Mouse (Mus musculus) limb, embryonic 12.5 days (tissue): ENCODE measurements around the gene Hoxb6. TPM values are rescaled to one million over a fixed set of nuclear protein-coding genes. Genes with fewer than 3 reads are reported as not detected.

Source experiments
- ATAC-seq: fragments of 200-750 bp; cut with Nextera tagmentation; 2 replicates; pipeline ENCODE4 v1.8.0; 2017; ENCODE audit warnings: low read depth, moderate TSS enrichment; ENCODE audit not compliant: insufficient number of reproducible peaks, insufficient read depth, low FRiP score, low TSS enrichment
- H3K27ac ChIP-seq: fragments of 300-500 bp; sonication (generic); 2 replicates; pipeline ENCODE4 v1.5.1; 2016; ENCODE audit warnings: mild to moderate bottlenecking, moderate library complexity
- H3K27me3 ChIP-seq: fragments of 300-500 bp; sonication (generic); 2 replicates; pipeline ENCODE4 v1.6.1; 2016; ENCODE audit warnings: mild to moderate bottlenecking, moderate library complexity
- H3K36me3 ChIP-seq: fragments of 300-500 bp; sonication (generic); 2 replicates; pipeline ENCODE4 v1.6.1; 2016; ENCODE audit warnings: mild to moderate bottlenecking, moderate library complexity
- H3K4me1 ChIP-seq: fragments of 300-500 bp; sonication (generic); replicated peaks from 2 replicates; pipeline ENCODE4 v1.6.1; 2016
- H3K4me2 ChIP-seq: fragments of 300-500 bp; sonication (generic); 2 replicates; pipeline ENCODE4 v1.6.1; 2016; ENCODE audit warnings: mild to moderate bottlenecking, moderate library complexity
- H3K4me3 ChIP-seq: fragments of 300-500 bp; sonication (generic); replicated peaks from 2 replicates; pipeline ENCODE4 v1.5.1; 2016; ENCODE audit warnings: mild to moderate bottlenecking
- H3K9ac ChIP-seq: fragments of 300-500 bp; sonication (generic); replicated peaks from 2 replicates; pipeline ENCODE4 v1.6.1; 2016; ENCODE audit warnings: mild to moderate bottlenecking, moderate library complexity
- H3K9me3 ChIP-seq: fragments of 300-500 bp; sonication (generic); 2 replicates; pipeline ENCODE4 v1.6.1; 2016; ENCODE audit warnings: mild to moderate bottlenecking, moderate library complexity
- WGBS: fragments of 180-500 bp; shearing (Covaris S2); methylation state at CpG from one replicate; pipeline ENCODE4 v1.1.7; 2016; 5-methylcytosine and 5-hydroxymethylcytosine counted together
- polyA plus RNA-seq: library from polyadenylated mRNA; unstranded; fragments of >200 nt; fragmentation: Nextera tagmentation; extraction: Ambion mirVana; gene quantifications from 2 replicates; pipeline ENCODE4 v1.2.1, GENCODE M21; 2016

Gene Hoxb6
- 1.0 and 1.1 TPM in 2 replicates for polyA plus RNA-seq

DNA sequence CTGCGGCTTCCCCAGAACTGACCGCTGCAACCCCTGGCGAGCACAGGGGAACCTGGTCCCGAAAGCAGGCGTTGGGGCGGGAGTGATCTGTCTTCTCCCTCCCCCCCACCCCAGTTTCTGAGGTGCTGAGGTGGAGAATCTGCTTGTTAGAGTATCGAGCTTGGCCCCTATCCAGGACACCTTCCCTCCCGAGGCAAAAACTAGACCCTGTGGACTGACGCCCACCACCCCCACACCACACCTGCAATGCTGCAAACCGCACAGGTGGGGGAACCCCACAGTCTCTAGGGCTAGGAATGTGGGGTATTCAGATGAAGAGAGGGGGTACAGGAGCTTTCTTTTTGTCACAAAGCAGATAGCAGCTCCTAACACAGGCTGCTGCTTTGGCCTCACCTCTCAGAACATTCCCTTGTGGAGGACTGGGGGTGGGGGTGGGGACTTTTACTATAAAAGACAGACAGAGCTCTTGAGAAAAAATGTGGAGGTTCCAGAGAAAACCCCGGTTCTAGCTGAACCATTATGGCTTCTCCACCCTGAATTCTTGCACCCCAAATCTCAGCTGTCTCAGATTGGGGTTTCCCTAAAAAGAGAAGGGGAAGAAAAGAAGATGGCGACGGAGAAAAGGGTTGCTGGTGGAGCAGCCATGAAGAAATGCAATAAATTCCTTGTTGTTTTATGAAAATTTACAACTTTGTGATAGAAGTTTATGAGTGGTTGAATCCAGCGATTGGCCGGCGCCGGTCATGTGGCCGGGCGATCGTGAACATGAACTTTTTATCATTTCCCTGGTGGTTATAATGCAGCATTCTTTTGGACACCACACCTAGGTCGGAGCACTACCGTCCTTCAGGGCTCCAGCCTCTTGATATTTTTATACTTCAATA, at the start of gene Hoxb6:
Hoxb6 (plus strand) TSS at position 796 of the 884 bp plus-strand sequence.
- Histone ChIP-seq H3K36me3 (no peaks in the 10 kb centered on the region), H3K9me3 (no peaks in the 10 kb centered on the region), H3K4me2 (peak within 1 kb of the TSS; percentile 42), H3K9ac (no peak within 1 kb of the TSS), H3K27ac (no peak within 1 kb of the TSS), H3K4me1 (peaks cover 8% of the 10 kb centered on the region; the same call in 1 of the 2 replicates), H3K4me3 (peak within 1 kb of the TSS; percentile 19), H3K27me3 (peaks cover 96% of the 10 kb centered on the region)
- 3% methylated on average over 22 of the region's 22 CpGs for WGBS
- no peak for ATAC-seq

DNA sequence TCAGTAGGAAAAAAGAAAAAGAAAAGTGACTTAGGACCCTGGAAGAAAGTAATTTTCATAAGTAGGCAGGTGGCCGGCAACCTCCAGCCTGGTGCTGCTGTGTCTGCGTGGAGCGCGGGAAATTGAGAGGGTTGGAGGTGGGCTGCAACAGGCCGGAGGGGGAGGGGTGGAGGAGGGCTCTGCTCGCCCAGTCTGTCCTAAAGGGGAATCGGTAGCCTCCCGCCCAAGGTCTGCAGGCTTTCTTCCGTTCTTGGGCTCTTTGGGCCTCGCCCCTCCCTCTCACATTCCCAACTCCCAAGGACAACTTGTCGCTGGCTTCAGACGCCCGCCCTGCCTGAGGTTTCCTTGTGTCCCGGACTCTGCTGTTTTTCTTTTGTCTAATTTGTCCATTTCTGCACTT, 41.4 kb upstream of the Hoxb6 start:
- Histone ChIP-seq H3K9me3 (no peaks in the 10 kb centered on the region), H3K4me3 (peak overlapping the region; percentile 39), H3K9ac (peak overlapping the region; percentile 18; the same call in 1 of the 2 replicates), H3K27me3 (peaks cover 76% of the 10 kb centered on the region), H3K4me2 (peak overlapping the region; percentile 53), H3K36me3 (no peaks in the 10 kb centered on the region), H3K27ac (no peak overlapping the region), H3K4me1 (peaks cover 26% of the 10 kb centered on the region)
- WGBS, result 1% methylated on average over 14 of the region's 14 CpGs
- ATAC-seq, result peak; percentile 59; the same call in 1 of the 2 replicates

DNA sequence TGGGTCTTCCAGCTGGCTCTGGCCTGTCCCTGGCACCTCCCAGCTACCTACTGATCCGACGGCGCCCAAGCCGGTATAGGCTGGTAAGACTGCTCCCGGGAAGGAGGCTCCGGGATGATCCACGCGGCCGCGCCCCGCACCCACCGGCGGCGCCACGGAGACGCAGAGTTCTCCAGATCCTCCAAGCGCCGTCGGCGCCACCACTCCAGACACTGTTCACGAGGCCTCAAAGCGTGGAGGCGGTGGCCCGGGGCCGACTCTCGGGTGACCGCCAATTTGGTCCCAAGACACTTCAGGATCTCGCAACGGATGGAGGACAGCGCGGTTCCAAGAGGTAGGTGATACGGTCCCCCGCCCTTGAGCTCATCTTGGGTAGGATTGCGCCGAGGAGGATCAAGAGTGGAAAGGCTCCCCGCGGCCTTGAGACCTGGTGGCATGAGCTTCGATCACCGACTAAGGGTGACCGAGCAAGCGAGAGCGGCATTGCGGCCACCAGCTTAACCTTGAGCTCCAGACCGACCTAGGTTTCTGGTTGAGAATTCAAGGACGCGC, 40.7 kb upstream of the Hoxb6 start:
- peak overlapping the region; percentile 48 for H3K9ac ChIP-seq
- no peaks in the 10 kb centered on the region for H3K36me3 ChIP-seq
- peak overlapping the region; percentile 59; the same call in 1 of the 2 replicates for H3K27ac ChIP-seq
- no peaks in the 10 kb centered on the region for H3K9me3 ChIP-seq
- H3K4me2 ChIP-seq, result peak overlapping the region; percentile 53
- no peak for ATAC-seq
- peaks cover 82% of the 10 kb centered on the region for H3K27me3 ChIP-seq
- peak overlapping the region; percentile 39 for H3K4me3 ChIP-seq
- WGBS, result under 1% methylated on average over 46 of the region's 46 CpGs
- H3K4me1 ChIP-seq, result peaks cover 26% of the 10 kb centered on the region

DNA sequence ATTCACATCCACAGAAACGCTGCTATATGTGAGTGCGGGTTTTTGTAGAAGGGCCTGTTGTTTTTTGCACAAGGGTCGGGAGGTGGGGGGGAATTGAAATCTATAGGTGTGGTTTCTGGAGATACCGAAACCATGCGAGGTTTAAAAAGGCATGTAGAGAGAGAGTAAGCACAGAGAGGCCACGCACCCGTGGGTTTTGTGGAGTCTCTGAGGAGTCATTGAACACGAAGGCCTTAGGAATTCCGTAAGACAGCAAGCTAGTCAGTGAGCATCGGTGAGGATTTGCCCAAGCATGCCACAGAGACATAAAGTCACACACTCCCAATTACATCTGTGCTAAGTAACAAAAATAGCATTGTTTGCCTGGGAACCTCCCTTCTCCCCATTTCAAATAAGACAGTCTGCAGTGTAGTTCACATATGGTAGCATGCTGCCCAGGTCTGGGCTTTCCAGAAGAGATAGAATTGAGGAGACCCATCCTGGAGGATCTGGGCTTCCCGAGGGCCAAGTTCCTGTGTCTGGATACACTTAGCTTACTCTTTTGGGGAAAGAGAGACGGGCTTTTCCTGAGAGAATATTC, 39.6 kb upstream of the Hoxb6 start:
- Histone ChIP-seq H3K4me1 (peaks cover 26% of the 10 kb centered on the region), H3K36me3 (no peaks in the 10 kb centered on the region), H3K27me3 (peaks cover 90% of the 10 kb centered on the region), H3K27ac (no peak overlapping the region), H3K9ac (no peak overlapping the region), H3K4me2 (peak overlapping the region; percentile 53), H3K4me3 (peak overlapping the region; percentile 39), H3K9me3 (no peaks in the 10 kb centered on the region)
- WGBS, result 3% methylated on average over 12 of the region's 12 CpGs
- no peak for ATAC-seq

DNA sequence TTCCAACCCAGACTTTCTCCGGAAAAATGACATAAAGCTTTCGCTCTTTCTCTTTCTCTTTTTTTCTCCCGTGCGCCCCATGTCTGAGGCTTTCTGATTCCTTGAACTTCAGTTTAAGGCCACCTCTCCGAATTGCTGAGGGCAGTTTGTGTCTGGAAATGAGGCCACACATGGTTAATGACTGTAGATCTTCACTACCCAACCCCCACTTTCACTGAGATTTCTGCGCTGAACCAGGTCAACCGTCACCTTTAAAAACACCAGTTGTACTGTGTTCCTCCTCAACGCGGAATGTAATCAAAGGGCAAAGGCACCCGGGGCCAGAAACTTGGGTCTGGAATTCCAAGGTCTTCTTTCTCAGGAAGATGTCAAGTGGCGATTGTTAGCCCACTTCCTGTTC, 38.1 kb upstream of the Hoxb6 start:
- Histone ChIP-seq H3K9ac (no peak overlapping the region), H3K4me1 (peaks cover 31% of the 10 kb centered on the region), H3K4me2 (peak overlapping the region; percentile 53; the same call in 1 of the 2 replicates), H3K27ac (no peak overlapping the region), H3K4me3 (0 out of 2 replicates have a peak overlapping the region, but pooled peaks have one; percentile 0), H3K9me3 (no peaks in the 10 kb centered on the region), H3K36me3 (no peaks in the 10 kb centered on the region), H3K27me3 (peaks cover 99% of the 10 kb centered on the region)
- ATAC-seq, result no peak
- 3% methylated on average over 11 of the region's 11 CpGs for WGBS

DNA sequence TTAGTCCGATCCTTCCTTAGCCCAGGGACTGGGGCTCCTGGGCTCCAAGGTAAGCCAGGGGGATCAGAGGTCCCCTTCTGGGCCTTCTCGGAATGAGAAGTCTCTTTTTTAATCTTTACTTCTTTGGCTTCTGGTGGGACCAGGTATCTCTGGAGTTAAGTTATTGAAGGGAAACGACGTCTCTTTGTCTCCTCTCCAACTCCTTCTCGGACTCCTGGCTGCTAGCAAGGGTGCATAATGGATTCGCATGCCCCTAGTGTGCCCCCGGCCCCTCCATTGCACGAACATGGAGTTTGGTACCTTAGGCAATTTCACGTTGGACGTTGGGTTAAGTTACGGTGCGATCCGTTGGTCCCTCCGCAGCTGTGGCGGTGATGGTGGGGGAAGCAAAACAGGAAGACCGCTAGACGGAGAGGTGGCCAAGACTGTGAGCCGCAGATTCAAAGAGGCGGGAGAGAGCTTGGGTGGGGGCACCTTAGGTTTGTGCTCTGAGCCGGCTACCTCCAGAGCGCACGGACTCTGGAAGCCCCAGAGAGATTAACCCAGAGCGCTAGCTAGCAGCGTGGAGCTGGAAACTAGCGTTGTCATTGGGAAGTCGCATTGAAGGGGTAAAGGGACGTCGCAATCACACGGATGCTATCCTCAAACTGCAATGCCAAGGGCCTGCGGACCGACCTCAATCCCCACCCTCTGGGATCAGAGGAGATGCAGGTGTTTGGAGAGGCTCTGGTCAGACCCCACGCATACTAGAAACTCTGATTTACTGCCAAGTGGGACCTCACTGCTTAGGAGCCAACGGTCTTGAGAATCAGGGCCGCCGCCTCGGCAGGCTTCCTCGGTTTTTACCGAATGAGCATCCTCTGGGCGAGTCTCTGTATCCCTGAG, 36.9 kb upstream of the Hoxb6 start:
- Histone ChIP-seq H3K27ac (no peak overlapping the region), H3K27me3 (peaks cover 100% of the 10 kb centered on the region), H3K36me3 (no peaks in the 10 kb centered on the region), H3K9me3 (no peaks in the 10 kb centered on the region), H3K4me1 (peaks cover 36% of the 10 kb centered on the region), H3K4me2 (peak overlapping the region; percentile 37), H3K4me3 (peak overlapping the region; percentile 21), H3K9ac (no peak overlapping the region)
- ATAC-seq, result no peak
- WGBS, result 3% methylated on average over 39 of the region's 39 CpGs

DNA sequence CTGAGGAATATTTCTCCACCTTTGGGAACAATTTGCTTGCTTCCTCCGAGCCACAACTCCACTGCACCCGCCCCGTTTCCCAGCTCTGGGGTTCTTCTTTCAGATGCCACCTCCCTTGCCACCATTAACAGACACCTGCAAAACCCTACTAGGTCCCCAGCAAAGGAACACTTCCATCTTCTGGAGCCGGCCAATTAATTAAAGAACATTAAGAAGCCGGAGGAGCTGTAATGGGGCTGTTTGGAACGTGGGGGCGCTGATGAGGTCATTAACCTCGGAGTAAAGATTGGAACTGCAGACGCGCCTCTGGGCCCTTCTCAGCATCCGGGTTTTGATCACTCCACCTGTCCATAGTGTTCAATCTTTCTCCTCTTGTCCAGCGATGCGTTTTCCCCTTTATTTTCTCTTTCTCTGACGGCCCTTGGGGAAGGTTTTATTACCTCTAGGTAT, 36.3 kb upstream of the Hoxb6 start:
- WGBS, result 4% methylated on average over 14 of the region's 14 CpGs
- H3K9me3 ChIP-seq, result no peaks in the 10 kb centered on the region
- no peak overlapping the region for H3K27ac ChIP-seq
- peaks cover 100% of the 10 kb centered on the region for H3K27me3 ChIP-seq
- ATAC-seq, result no peak
- peaks cover 36% of the 10 kb centered on the region for H3K4me1 ChIP-seq
- H3K9ac ChIP-seq, result no peak overlapping the region
- H3K4me2 ChIP-seq, result peak overlapping the region; percentile 37; the same call in 1 of the 2 replicates
- H3K36me3 ChIP-seq, result no peaks in the 10 kb centered on the region
- H3K4me3 ChIP-seq, result no peak overlapping the region

DNA sequence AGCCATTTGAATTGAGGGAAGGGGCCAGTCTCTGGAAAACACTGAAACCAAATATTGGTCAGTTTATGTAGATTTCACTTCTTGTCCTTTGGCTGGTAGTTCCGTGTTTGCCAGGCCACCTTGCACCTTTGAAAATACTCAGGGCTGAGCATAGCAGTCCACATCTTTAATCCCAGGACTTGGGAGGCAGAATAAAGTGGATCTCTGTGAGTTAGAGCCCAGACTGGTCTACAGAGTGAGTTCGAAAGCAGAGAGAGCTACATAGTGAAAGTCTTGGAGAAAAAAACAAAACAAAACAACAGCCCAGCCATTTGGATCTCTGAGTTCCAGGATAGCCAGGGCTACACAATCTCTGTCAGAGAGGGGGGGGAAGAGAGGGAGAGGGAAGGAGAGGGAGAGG, 35.1 kb upstream of the Hoxb6 start:
- Histone ChIP-seq H3K9ac (no peak overlapping the region), H3K27ac (no peak overlapping the region), H3K9me3 (no peaks in the 10 kb centered on the region), H3K36me3 (no peaks in the 10 kb centered on the region), H3K4me2 (no peak overlapping the region), H3K4me3 (no peak overlapping the region), H3K27me3 (peaks cover 100% of the 10 kb centered on the region), H3K4me1 (peaks cover 34% of the 10 kb centered on the region)
- ATAC-seq, result no peak
- WGBS, result 39% methylated on average over 2 of the region's 2 CpGs

DNA sequence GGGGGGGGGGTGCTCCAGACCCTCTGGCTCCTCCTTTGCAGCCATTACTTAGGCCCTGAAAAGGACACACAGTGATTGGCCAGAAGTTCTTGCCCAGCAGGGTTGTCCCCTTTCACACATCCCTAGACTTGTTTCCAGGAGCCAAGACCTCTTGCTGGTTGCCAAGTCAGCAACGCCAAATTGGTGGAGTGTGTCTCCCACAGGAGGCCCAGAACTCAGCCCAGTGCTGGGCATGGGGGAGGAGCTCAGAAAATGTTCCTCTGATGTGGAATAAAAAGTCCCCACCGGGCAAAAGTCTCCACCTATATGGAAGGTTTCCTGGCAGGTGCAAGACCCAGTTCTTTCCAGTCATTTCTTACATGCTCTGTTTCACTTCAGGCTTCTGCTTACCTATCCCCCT, 33.2 kb upstream of the Hoxb6 start:
- Histone ChIP-seq H3K9ac (no peak overlapping the region), H3K27me3 (peaks cover 100% of the 10 kb centered on the region), H3K4me1 (peaks cover 33% of the 10 kb centered on the region), H3K27ac (no peak overlapping the region), H3K4me3 (no peak overlapping the region), H3K36me3 (no peaks in the 10 kb centered on the region), H3K4me2 (no peak overlapping the region), H3K9me3 (no peaks in the 10 kb centered on the region)
- no peak for ATAC-seq
- 6% methylated on average over 2 of the region's 2 CpGs for WGBS

DNA sequence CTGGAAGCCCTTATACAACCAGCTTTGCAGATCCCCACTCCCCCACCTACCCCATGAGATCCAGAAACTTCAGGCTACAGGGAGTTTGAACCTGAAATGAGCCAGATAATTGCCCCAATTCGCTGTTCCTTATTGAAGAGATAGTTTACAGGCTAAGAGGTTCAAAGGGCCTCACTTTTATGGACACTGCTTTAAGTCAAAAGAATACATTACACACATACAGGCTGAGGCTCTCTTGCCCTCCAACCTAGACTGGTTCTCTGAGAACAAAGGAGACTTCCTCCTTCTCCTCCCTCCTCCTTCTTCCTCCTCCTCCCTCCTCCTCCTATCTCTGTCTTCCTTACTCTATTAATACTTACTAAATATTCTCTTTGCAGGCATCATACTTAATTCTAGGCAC, 32.8 kb upstream of the Hoxb6 start:
- H3K4me1 ChIP-seq, result peaks cover 30% of the 10 kb centered on the region
- 0% methylated on average over 1 of the region's 1 CpGs for WGBS
- peaks cover 100% of the 10 kb centered on the region for H3K27me3 ChIP-seq
- H3K9me3 ChIP-seq, result no peaks in the 10 kb centered on the region
- H3K4me3 ChIP-seq, result no peak overlapping the region
- H3K27ac ChIP-seq, result no peak overlapping the region
- H3K36me3 ChIP-seq, result no peaks in the 10 kb centered on the region
- no peak for ATAC-seq
- no peak overlapping the region for H3K9ac ChIP-seq
- H3K4me2 ChIP-seq, result no peak overlapping the region
